Mouse (Mus musculus) limb, embryonic 14.5 days (tissue): ENCODE results near the gene Tmem26. TPM values are rescaled to one million over a fixed set of nuclear protein-coding genes. Genes with fewer than 3 reads are reported as not detected.

Experiments
- ATAC-seq: fragments of 200-750 bp; cut with Nextera tagmentation; 2 replicates; pipeline ENCODE4 v1.8.0; 2017; ENCODE audit warnings: low read depth, moderate number of reproducible peaks, moderate TSS enrichment; ENCODE audit not compliant: low FRiP score
- DNase-seq: peaks from one replicate; pipeline ENCODE4 v3.0.0-alpha.2; 2015; ENCODE audit warnings: low spot score
- H3K27ac ChIP-seq: fragments of 300-500 bp; sonication (generic); replicated peaks from 2 replicates; pipeline ENCODE4 v1.5.1; 2014; ENCODE audit warnings: low read depth, mild to moderate bottlenecking, low read length, moderate library complexity, mixed read lengths
- H3K27me3 ChIP-seq: fragments of 300-500 bp; sonication (generic); 2 replicates; pipeline ENCODE4 v1.6.1; 2014; ENCODE audit warnings: low read length, mixed read lengths; ENCODE audit not compliant: control insufficient read depth, insufficient read depth
- H3K36me3 ChIP-seq: fragments of 300-500 bp; sonication (generic); 2 replicates; pipeline ENCODE4 v1.6.1; 2014; ENCODE audit warnings: mild to moderate bottlenecking, low read length, moderate library complexity, mixed read lengths; ENCODE audit not compliant: control insufficient read depth, insufficient read depth
- H3K4me1 ChIP-seq: fragments of 300-500 bp; sonication (generic); 2 replicates; pipeline ENCODE4 v1.6.1; 2014; ENCODE audit warnings: antibody characterized with exemption, low read length, mixed read lengths; ENCODE audit not compliant: control insufficient read depth, insufficient read depth
- H3K4me2 ChIP-seq: fragments of 300-500 bp; sonication (generic); replicated peaks from 2 replicates; pipeline ENCODE4 v1.6.1; 2014; ENCODE audit warnings: low read depth, mild to moderate bottlenecking, low read length, moderate library complexity; ENCODE audit not compliant: severe bottlenecking
- H3K4me3 ChIP-seq: fragments of 300-500 bp; sonication (generic); replicated peaks from 2 replicates; pipeline ENCODE4 v1.5.1; 2014; ENCODE audit warnings: low read length
- H3K9ac ChIP-seq: fragments of 300-500 bp; sonication (generic); 2 replicates; pipeline ENCODE4 v1.6.1; 2014; ENCODE audit warnings: mild to moderate bottlenecking, low read depth, low read length, moderate library complexity; ENCODE audit not compliant: severe bottlenecking
- H3K9me3 ChIP-seq: fragments of 300-500 bp; sonication (generic); 2 replicates; pipeline ENCODE4 v1.6.1; 2016; ENCODE audit warnings: low read length; ENCODE audit not compliant: control insufficient read depth
- POLR2A ChIP-seq: fragments of 200-500 bp; IDR thresholded peaks from 2 replicates; pipeline ENCODE4 v1.8.0; 2012; ENCODE audit warnings: inconsistent platforms, mild to moderate bottlenecking, moderate library complexity, borderline replicate concordance; ENCODE audit not compliant: insufficient read depth, insufficient read length; ENCODE audit errors: extremely low read depth
- WGBS: fragments of 180-500 bp; shearing (Covaris S2); extraction: QIAGEN DNeasy Blood & Tissue Kit; methylation state at CpG from one replicate; pipeline ENCODE4 v1.1.7; 2014; 5-methylcytosine and 5-hydroxymethylcytosine counted together
- polyA plus RNA-seq, 2 experiments: library from polyadenylated mRNA; depleted of rRNA in 1 of 2; stranded (reverse) in 1 of 2; unstranded in 1 of 2; fragments of >200 nt; fragmentation: Nextera tagmentation in 1 of 2; extraction: Ambion mirVana in 1 of 2; gene quantifications; 2 replicates each; pipeline versions ENCODE4 v1.2.1 to v1.2.3; 2012 to 2014

Gene Tmem26
- polyA plus RNA-seq, 2 experiments, result 29.4 to 59.6 TPM

DNA sequence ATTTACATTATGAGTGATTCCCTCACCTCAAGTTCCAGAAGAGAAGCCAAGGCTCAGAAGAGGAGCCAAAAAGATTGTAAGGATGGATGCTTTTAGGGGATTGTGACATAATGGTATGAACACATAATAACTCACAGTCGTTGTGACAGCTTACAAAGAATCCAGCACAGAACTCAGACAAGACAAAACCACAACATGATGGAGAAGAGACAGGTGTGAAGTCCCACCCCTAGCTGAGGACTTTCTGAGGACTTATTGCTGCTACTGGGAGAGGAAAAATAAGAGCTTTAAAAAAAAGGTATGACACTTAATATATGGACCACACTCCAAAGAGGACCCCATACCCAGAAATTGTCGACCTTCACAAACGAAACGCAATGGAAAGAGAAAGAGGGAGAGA, 101.1 kb downstream of the Tmem26 start:
- no peak for TF ChIP-seq POLR2A
- H3K4me2 ChIP-seq, result no peak overlapping the region
- no peak for ATAC-seq
- H3K4me1 ChIP-seq, result no peaks in the 10 kb centered on the region
- no peak overlapping the region for H3K27ac ChIP-seq
- no peak overlapping the region for H3K9ac ChIP-seq
- no peak for DNase-seq
- no peaks in the 10 kb centered on the region for H3K36me3 ChIP-seq
- no peaks in the 10 kb centered on the region for H3K27me3 ChIP-seq
- H3K9me3 ChIP-seq, result no peaks in the 10 kb centered on the region
- H3K4me3 ChIP-seq, result no peak overlapping the region
- WGBS, result 84% methylated on average over 4 of the region's 4 CpGs

Other genes starting within 250 kb of the Tmem26 start
- gene Cabcoco1, start 181.8 kb upstream of the Tmem26 start, polyA plus RNA-seq (2012; rRNA removed), result 0.44 and 0.58 TPM in 2 replicates
- 1.1 and 1.8 TPM in 2 replicates for gene Cabcoco1, start 181.8 kb upstream of the Tmem26 start, polyA plus RNA-seq (2014; fragmentation: Nextera tagmentation; extraction: Ambion mirVana)